Mouse (Mus musculus) layer of hippocampus, adult 18-20 months (tissue): Measurements from ENCODE around the gene Cpeb4. TPM values are rescaled to one million over a fixed set of nuclear protein-coding genes. Genes with fewer than 3 reads are reported as not detected.

Experiments used
- DNase-seq, 2 experiments: peaks; one replicate each; pipeline ENCODE4 v3.0.0; 2022; ENCODE audit warnings: low spot score in 2 of 2
- total RNA-seq, 2 experiments: library from RNA; stranded (reverse); gene quantifications; 2 replicates each; pipeline ENCODE4 v1.2.3; 2021

Gene Cpeb4
- total RNA-seq, 2 experiments from 2014 or later = 148 to 155 TPM

GRCm38 (mm10) chr11:31846771-31847468 lies 25.1 kb upstream of the Cpeb4 start:
- DNase-seq = no peak

- DNase-seq = no peak
These were observed 24.6 kb upstream of the Cpeb4 start for GRCm38 (mm10) chr11:31847469-31847805.

GRCm38 (mm10) chr11:31848725-31849124 lies 23.3 kb upstream of the Cpeb4 start:
- no peak for DNase-seq

- DNase-seq = no peak
These were observed 21.7 kb upstream of the Cpeb4 start for GRCm38 (mm10) chr11:31850156-31850775.

GRCm38 (mm10) chr11:31850995-31851394 lies 21.0 kb upstream of the Cpeb4 start:
- no peak for DNase-seq

- DNase-seq = no peak
These were observed 20.1 kb upstream of the Cpeb4 start for GRCm38 (mm10) chr11:31851702-31852560.

- peak; percentile 32 to 79 for DNase-seq
These were observed 17.1 kb upstream of the Cpeb4 start for GRCm38 (mm10) chr11:31854955-31855354.

- no peak for DNase-seq
These were observed 14.5 kb upstream of the Cpeb4 start for GRCm38 (mm10) chr11:31857479-31857878.

- no peak for DNase-seq
These were observed 10.7 kb upstream of the Cpeb4 start for GRCm38 (mm10) chr11:31861149-31861890.

- no peak for DNase-seq
These were observed 4.0 kb upstream of the Cpeb4 start for GRCm38 (mm10) chr11:31867976-31868375.

GRCm38 (mm10) chr11:31870285-31871010 lies 1.6 kb upstream of the Cpeb4 start:
- DNase-seq = peak; percentile 98 to 99

GRCm38 (mm10) chr11:31871135-31871541 lies 873 bp upstream of the Cpeb4 start:
- DNase-seq = peak; percentile 25 to 34

GRCm38 (mm10) chr11:31872546-31873261 lies 693 bp downstream of the Cpeb4 start:
- peak; percentile 32 to 48 for DNase-seq

- DNase-seq = no peak
These were observed 2.1 kb downstream of the Cpeb4 start for GRCm38 (mm10) chr11:31874071-31874470.

GRCm38 (mm10) chr11:31883671-31884070 lies 11.7 kb downstream of the Cpeb4 start:
- DNase-seq = no peak

GRCm38 (mm10) chr11:31885765-31886164 lies 13.8 kb downstream of the Cpeb4 start:
- no peak for DNase-seq

GRCm38 (mm10) chr11:31888229-31888628 lies 16.2 kb downstream of the Cpeb4 start:
- no peak for DNase-seq

GRCm38 (mm10) chr11:31892152-31892551 lies 20.1 kb downstream of the Cpeb4 start:
- DNase-seq = no peak

GRCm38 (mm10) chr11:31893639-31894038 lies 21.6 kb downstream of the Cpeb4 start:
- no peak for DNase-seq
